Mouse (Mus musculus): ENCODE measurements around the gene Papolb.

DNA sequence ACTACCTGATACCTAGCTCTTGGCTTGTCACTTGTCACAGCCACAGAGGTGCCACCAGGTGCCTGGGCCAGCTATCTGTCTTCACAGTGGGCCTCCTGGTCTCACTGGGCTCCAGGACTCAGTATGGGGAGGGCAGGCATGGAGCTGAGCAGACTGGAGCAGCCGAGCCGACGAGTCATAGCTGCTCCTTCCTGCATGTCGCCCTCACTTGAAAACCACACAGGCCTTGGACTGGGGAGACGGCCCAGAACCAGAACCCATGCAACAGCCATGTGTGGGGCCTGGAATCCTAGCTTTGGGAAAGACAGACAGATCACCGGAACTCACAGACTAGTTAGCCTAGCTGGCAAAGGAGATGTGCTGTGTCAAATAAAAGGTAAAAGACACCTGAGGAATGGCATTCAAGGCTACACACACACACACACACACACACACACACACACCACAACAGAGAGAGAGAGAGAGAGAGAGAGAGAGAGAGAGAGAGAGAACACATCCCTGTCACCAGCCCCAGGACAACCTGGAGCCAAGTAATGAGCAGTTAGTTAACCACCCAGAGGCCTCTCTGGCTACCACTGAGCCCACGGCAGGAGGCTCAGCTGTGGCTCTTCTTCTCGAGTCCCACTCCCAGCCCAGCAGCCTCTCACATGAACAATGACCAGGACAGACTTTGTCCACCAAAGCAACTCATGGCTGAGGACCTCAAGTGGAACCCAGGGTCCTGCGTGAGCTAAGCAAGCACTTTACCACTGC lies 39.7 kb downstream of the Papolb start:
- TF ChIP-seq CTCF (conservative IDR thresholded peaks at IDR 0.05; ENCODE audit: low read length) = no peak
- no peak for TF ChIP-seq POU5F1 (IDR thresholded peaks at IDR 0.05; ENCODE audit: borderline replicate concordance, low read length)
